Mouse (Mus musculus): ENCODE results near the gene Mfap5. TPM values are rescaled to one million over a fixed set of nuclear protein-coding genes. Genes with fewer than 3 reads are reported as not detected.
"Not testable (repeated sequence)": the region's sequence is repeated elsewhere in the genome, so short reads cannot be mapped to it uniquely, and the experiment has no call there.

The Mfap5 gene
- polyA plus RNA-seq, 1 experiment from 2014 or later: 47.0 TPM

DNA sequence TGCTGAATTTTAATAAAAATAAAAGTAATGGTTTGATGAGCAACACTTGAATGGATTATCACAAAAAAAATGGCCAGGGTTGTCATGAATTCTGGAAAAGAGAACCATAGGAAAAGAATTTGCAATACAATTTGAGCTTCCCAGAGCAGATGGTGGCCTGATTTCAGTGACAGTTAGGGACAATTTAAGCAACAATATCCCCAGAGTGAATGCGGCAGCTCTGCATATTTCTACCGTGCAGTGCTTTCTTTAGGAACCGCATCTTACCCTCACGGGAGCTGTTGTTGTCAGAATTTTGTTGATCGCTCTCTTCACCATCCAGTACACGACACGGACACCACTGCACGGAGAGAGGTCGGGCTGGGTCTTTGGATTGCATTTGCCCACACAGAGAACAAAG is 33.9 kb downstream of the Mfap5 start:
- DNase-seq (ENCODE audit: low spot score): no peak
- Histone ChIP-seq H3K4me3 (replicated peaks; ENCODE audit: low read depth, low read length) (no peak overlapping the region), H3K9ac (ENCODE audit: low read depth, low read length) (no peak overlapping the region), H3K4me1 (replicated peaks; ENCODE audit: insufficient read depth, low read length) (no peaks in the 10 kb centered on the region), H3K27me3 (ENCODE audit: insufficient read depth, low read length) (no peaks in the 10 kb centered on the region), H3K27ac (no peak overlapping the region), H3K4me2 (ENCODE audit: low read length) (no peak overlapping the region), H3K36me3 (ENCODE audit: insufficient read depth, low read length) (no peaks in the 10 kb centered on the region), H3K9me3 (replicated peaks; ENCODE audit: low read length) (no peaks in the 10 kb centered on the region)
- TF ChIP-seq CTCF (IDR thresholded peaks at IDR 0.05; ENCODE audit: low read depth): no peak
- no peak for ATAC-seq (replicated peaks; ENCODE audit: low FRiP score, low read depth)
- 87% methylated on average over 9 of the region's 9 CpGs for WGBS

DNA sequence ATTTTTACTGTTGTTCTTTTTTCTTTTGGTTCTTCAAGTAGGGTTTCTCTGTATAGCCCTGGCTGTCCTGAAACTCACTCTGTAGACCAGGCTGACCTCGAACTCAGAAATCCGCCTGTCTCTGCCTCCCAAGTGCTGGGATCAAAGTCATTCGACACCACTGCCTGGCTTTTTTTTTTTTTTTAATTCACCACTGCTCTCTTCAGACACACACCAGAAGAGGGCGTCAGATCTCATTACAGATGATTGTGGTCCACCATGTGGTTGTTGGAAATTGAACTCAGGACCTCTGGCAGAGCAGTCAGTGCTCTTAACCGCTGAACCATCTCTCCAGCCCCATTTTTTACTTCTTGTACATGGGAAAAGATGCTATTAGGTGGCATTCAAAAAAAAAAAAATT is 36.8 kb downstream of the Mfap5 start:
- not testable (repeated sequence) for H3K9ac ChIP-seq (ENCODE audit: low read depth, low read length); ATAC-seq (replicated peaks; ENCODE audit: low FRiP score, low read depth); H3K4me2 ChIP-seq (ENCODE audit: low read length); H3K4me1 ChIP-seq (replicated peaks; ENCODE audit: insufficient read depth, low read length); H3K27ac ChIP-seq; H3K36me3 ChIP-seq (ENCODE audit: insufficient read depth, low read length); H3K27me3 ChIP-seq (ENCODE audit: insufficient read depth, low read length); H3K9me3 ChIP-seq (replicated peaks; ENCODE audit: low read length); DNase-seq (ENCODE audit: low spot score); H3K4me3 ChIP-seq (replicated peaks; ENCODE audit: low read depth, low read length)
- 75% methylated on average over 5 of the region's 5 CpGs for WGBS

DNA sequence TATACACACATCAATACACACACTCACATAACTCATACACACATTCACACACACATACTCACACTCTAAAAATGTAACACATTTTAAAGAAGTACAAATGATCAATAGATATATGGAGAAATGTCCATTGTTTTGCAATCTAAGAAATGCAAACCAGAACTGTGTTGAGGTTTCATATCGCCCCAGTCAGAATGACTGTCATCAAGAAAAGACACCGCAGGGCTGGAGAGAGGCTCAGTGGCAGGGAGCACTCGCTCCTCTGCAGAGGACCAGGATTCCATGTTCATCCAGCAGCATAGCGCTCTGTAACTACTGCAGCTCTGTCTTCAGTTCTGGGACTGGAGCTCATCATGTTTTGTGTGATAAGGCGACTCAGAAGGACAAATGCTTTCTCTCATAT is 37.9 kb downstream of the Mfap5 start:
- Histone ChIP-seq H3K9ac (ENCODE audit: low read depth, low read length) (no peak overlapping the region), H3K4me3 (replicated peaks; ENCODE audit: low read depth, low read length) (no peak overlapping the region), H3K4me1 (replicated peaks; ENCODE audit: insufficient read depth, low read length) (no peaks in the 10 kb centered on the region), H3K4me2 (ENCODE audit: low read length) (no peak overlapping the region), H3K9me3 (replicated peaks; ENCODE audit: low read length) (no peaks in the 10 kb centered on the region), H3K36me3 (ENCODE audit: insufficient read depth, low read length) (no peaks in the 10 kb centered on the region), H3K27me3 (ENCODE audit: insufficient read depth, low read length) (no peaks in the 10 kb centered on the region), H3K27ac (no peak overlapping the region)
- TF ChIP-seq CTCF (IDR thresholded peaks at IDR 0.05; ENCODE audit: low read depth): no peak
- 86% methylated on average over 5 of the region's 5 CpGs for WGBS
- DNase-seq (ENCODE audit: low spot score) (no peak), ATAC-seq (replicated peaks; ENCODE audit: low FRiP score, low read depth) (no peak)

DNA sequence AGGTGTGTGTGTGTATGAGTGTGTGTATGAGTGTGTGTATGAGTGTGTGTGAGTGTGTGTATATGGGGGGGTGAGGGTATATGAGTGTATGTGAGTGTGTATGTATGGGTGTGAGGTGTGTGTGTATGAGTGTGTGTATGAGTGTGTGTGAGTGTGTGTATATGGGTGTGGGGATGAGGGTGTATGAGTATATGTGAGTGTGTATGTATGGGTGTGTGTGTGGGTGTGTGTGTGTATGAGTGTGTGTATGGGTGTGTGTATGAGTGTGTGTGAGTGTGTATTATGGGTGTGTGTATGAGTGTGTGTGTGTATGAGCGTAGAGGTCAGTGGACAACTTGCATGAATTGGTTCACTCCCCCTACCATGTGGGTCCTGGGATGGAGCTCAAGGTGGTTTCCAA is 39.0 kb downstream of the Mfap5 start:
- H3K4me2 ChIP-seq (ENCODE audit: low read length): no peak overlapping the region
- H3K36me3 ChIP-seq (ENCODE audit: insufficient read depth, low read length): no peaks in the 10 kb centered on the region
- H3K27ac ChIP-seq: no peak overlapping the region
- H3K9me3 ChIP-seq (replicated peaks; ENCODE audit: low read length): no peaks in the 10 kb centered on the region
- no peak overlapping the region for H3K9ac ChIP-seq (ENCODE audit: low read depth, low read length)
- TF ChIP-seq CTCF (IDR thresholded peaks at IDR 0.05; ENCODE audit: low read depth): no peak
- no peak for ATAC-seq (replicated peaks; ENCODE audit: low FRiP score, low read depth)
- WGBS: 88% methylated on average over 1 of the region's 1 CpGs
- no peaks in the 10 kb centered on the region for H3K27me3 ChIP-seq (ENCODE audit: insufficient read depth, low read length)
- no peak for DNase-seq (ENCODE audit: low spot score)
- no peak overlapping the region for H3K4me3 ChIP-seq (replicated peaks; ENCODE audit: low read depth, low read length)
- H3K4me1 ChIP-seq (replicated peaks; ENCODE audit: insufficient read depth, low read length): no peaks in the 10 kb centered on the region

DNA sequence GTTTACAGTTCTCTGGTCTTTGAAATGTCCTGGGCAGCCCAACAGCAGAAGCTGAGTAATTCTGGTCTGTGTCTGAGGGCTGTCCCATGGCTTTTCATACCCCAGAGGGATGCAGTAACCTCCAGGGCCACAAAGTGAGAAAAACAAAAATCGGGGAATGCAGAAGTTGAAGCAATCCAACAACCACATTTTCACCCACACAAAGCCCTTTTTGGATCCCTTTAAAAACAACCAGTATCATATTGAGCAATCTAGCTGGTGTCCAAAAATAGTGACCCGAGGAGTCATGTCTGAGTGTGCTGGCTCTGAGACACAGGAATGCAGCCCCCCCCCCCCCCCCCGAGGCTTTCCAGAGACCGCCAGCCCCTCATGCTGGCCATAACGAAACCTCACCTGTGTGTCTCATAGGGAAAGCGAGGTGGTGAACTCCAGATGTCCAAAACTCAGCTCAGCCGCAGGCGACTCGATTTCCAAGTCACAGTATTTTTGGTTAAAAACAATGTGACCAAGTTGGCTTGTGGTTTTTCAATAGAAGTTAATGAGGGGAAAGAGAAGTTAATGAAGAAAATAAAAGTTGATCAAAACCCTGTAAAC is 39.7 kb downstream of the Mfap5 start:
- H3K4me3 ChIP-seq (replicated peaks; ENCODE audit: low read depth, low read length): no peak overlapping the region
- 61% methylated on average over 9 of the region's 9 CpGs for WGBS
- no peak for ATAC-seq (replicated peaks; ENCODE audit: low FRiP score, low read depth)

DNA sequence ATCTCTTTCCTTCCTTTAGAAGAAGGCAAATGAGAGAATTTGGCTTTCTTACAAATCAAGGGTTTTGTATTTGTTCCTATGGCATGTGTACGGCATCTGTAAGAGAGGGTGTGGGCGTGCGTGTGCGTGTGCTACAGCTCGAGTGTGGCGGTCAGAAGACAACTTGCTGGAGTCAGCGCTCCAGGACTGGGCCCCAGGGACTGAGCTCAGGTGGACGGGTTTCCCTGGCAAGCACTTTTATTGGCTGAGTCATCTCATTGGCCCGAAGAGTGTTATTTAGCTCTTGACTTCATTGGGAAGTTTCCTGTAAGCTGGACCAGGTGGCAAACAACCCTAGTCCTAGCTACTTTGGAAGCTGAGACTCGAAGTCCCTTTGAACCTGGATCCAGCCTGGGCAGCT is 40.3 kb downstream of the Mfap5 start:
- WGBS: 69% methylated on average over 10 of the region's 10 CpGs
- no peak for DNase-seq (ENCODE audit: low spot score)
- Histone ChIP-seq H3K27ac (no peak overlapping the region), H3K4me2 (ENCODE audit: low read length) (no peak overlapping the region), H3K9ac (ENCODE audit: low read depth, low read length) (no peak overlapping the region), H3K4me3 (replicated peaks; ENCODE audit: low read depth, low read length) (no peak overlapping the region), H3K9me3 (replicated peaks; ENCODE audit: low read length) (no peaks in the 10 kb centered on the region), H3K36me3 (ENCODE audit: insufficient read depth, low read length) (no peaks in the 10 kb centered on the region), H3K4me1 (replicated peaks; ENCODE audit: insufficient read depth, low read length) (no peaks in the 10 kb centered on the region), H3K27me3 (ENCODE audit: insufficient read depth, low read length) (no peaks in the 10 kb centered on the region)
- no peak for ATAC-seq (replicated peaks; ENCODE audit: low FRiP score, low read depth)
- no peak for TF ChIP-seq CTCF (IDR thresholded peaks at IDR 0.05; ENCODE audit: low read depth)

More for the DNA sequence above, 39.7 kb downstream of the Mfap5 start:
- no peak for DNase-seq (ENCODE audit: low spot score)
- Histone ChIP-seq H3K27ac (no peak overlapping the region), H3K4me1 (replicated peaks; ENCODE audit: insufficient read depth, low read length) (no peaks in the 10 kb centered on the region), H3K4me2 (ENCODE audit: low read length) (no peak overlapping the region), H3K9ac (ENCODE audit: low read depth, low read length) (no peak overlapping the region), H3K36me3 (ENCODE audit: insufficient read depth, low read length) (no peaks in the 10 kb centered on the region), H3K9me3 (replicated peaks; ENCODE audit: low read length) (no peaks in the 10 kb centered on the region), H3K27me3 (ENCODE audit: insufficient read depth, low read length) (no peaks in the 10 kb centered on the region)
- no peak for TF ChIP-seq CTCF (IDR thresholded peaks at IDR 0.05; ENCODE audit: low read depth)

DNA sequence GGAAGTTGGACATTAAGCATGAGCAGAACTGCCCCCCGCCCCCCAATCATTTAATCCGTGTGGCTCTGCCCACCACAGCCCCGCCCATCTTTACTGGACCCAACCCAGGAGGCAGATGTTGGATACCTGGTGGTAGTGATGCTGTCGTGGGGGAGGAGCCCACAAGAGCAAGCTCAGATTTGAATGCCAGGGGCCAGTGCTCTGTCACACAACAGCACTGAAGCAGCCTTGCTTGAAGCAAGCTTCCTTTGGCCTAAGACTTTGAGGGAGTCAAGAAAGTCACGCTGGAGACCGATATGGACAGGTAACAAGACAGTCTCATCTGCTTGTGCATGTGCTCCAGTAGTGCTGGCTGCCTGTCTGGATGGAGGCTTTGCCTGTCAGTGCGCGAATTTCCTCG is 48.0 kb downstream of the Mfap5 start, which contains the start of gene Aicda:
TSS of gene Aicda (plus strand) at position 196 of the 400 bp plus-strand sequence.
- no peaks in the 10 kb centered on the region for H3K4me1 ChIP-seq (replicated peaks; ENCODE audit: insufficient read depth, low read length)
- ATAC-seq (replicated peaks; ENCODE audit: low FRiP score, low read depth): no peak
- no peaks in the 10 kb centered on the region for H3K27me3 ChIP-seq (ENCODE audit: insufficient read depth, low read length)
- no peak within 1 kb of the TSS for H3K4me3 ChIP-seq (replicated peaks; ENCODE audit: low read depth, low read length)
- no peak within 1 kb of the TSS for H3K4me2 ChIP-seq (ENCODE audit: low read length)
- no peaks in the 10 kb centered on the region for H3K9me3 ChIP-seq (replicated peaks; ENCODE audit: low read length)
- H3K27ac ChIP-seq: no peak within 1 kb of the TSS
- 55% methylated on average over 9 of the region's 9 CpGs for WGBS
- TF ChIP-seq CTCF (IDR thresholded peaks at IDR 0.05; ENCODE audit: low read depth): no peak
- no peak within 1 kb of the TSS for H3K9ac ChIP-seq (ENCODE audit: low read depth, low read length)
- no peak for DNase-seq (ENCODE audit: low spot score)
- no peaks in the 10 kb centered on the region for H3K36me3 ChIP-seq (ENCODE audit: insufficient read depth, low read length)
